Mouse (Mus musculus) liver, adult 10 weeks (tissue): Measurements from ENCODE around the gene Gm28551. TPM values are rescaled to one million over a fixed set of nuclear protein-coding genes. Genes with fewer than 3 reads are reported as not detected.

Experiments
- polyA plus RNA-seq: library from polyadenylated mRNA; stranded (reverse); fragments of 350-450 nt; fragmentation: Illumina TruSeq; extraction: RNeasy Lipid Tissue Mini Kit (QIAGEN cat#74804); gene quantifications from one replicate; pipeline ENCODE4 v1.2.3, GENCODE M21; 2014; ENCODE audit warnings: low read depth, low replicate concordance

The Gm28551 gene
- not detected for polyA plus RNA-seq

DNA sequence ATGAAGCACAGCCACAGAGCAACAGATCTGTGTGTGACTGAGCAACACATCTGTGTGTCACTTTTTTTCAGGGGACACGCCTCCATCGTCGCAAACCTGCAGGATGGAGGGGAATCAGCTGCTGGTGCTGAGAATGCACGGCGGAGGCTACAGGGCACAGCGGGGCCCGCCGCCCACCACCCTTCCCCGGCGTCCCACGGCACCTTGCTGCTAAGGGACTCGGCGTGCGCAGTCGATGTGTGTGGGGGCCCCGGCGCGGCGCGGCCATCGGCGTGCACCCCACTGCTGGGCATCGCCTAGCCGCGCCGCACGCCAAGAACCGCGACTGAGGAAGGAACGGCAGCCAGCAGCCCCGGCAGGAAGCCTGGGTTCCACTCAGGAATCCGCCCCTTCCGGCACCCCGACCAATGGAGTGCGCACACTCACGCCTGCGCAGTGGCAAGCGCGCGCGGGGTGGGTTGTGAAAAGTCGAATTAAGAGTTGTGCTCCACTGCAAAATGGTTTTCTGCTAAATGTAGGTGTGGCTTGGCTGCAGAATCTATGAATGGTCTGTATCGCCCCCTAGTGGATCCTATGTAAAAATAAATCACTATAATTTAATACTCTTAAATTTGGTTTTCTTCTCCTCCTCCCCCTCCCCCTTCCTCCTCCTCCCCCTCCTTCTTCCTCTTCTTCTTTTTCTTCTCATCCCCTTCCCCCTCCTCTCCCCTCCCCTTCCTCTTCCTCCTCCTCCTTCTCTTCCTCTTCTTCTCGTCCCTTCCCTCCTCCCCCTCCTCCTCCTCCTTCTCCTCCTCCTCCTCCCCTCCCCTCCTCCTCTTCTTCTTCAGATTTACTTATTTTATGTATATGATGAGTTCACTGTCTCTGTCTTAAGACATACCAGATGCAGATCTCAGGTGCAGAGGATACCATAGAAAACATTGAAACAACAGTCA, at the start of gene Gm28551, which contains the start of the genes Asdurf and Asnsd1:
TSS of gene Gm28551 (minus strand) at position 341 of the 935 bp plus-strand sequence.
TSS of gene Asdurf (minus strand) at position 293 of the 935 bp plus-strand sequence.
TSS of gene Asnsd1 (minus strand) at position 426 of the 935 bp plus-strand sequence.

DNA sequence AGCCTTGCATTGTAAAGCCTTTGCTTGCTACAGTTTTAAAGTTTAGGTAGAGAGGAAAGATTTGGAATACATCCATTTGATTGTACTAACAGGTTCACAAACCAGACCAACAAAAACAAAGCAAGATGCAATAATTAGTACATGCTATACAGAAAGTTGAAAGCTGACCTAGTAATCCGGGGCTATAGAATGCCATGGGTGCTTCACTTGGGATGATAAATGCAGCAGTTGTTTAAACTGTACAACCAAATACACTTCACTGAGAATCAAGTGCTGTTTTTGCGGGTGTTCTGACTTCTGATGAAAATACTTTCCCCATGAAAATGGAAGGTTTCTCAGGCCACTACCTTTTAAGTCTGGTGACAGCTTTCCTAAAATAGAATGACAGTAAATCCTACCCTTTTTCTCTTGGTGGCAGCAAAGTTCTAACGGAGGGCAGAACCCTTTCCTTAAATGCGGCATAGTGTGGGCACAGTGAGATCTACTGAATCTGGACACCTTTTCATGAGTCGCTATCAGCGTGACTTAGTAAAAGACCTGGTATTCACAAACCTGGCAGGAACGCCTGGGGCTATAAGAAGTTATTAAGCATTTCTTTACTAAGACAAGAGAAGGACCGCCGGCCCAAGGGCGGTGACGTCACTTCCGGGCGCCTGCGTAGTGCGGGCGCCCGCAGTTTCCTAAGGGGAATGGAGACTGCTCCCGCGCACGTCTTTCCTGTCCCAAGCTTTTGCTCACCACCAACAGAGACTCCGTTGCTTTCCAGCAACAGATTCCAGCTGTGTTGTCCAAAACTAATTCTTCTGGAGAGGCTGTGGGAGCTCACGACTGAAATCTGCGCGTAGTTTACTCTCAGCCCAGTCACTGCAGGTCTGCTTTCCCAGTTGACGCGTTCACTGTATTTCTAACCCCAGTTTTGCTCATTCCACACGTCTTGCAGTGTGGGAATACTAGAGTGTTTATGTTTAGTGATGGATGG, 39.2 kb downstream of the Gm28551 start, which contains the start of gene Osgepl1:
TSS of gene Osgepl1 (plus strand) at position 636 of the 979 bp plus-strand sequence.

GRCm38 (mm10) chr1:53296581-53297383, 55.7 kb downstream of the Gm28551 start, which contains the start of the genes Pms1, Ormdl1 and Gm28778:
Gene Pms1, minus strand, starts transcription at chr1:53297018.
Gene Ormdl1, plus strand, starts transcription at chr1:53297095.
Gene Gm28778, plus strand, starts transcription at chr1:53297111.

Other genes starting within 250 kb of the Gm28551 start
- not detected for gene 1700019A02Rik, start 165.0 kb downstream of the Gm28551 start, polyA plus RNA-seq
- gene Pms1, start 55.6 kb downstream of the Gm28551 start, polyA plus RNA-seq = 11.9 TPM
- gene Ormdl1, start 55.6 kb downstream of the Gm28551 start, polyA plus RNA-seq = 95.2 TPM
- gene Gm28778, start 55.6 kb downstream of the Gm28551 start, polyA plus RNA-seq = not detected
- gene Osgepl1, start 39.0 kb downstream of the Gm28551 start, polyA plus RNA-seq = 43.4 TPM
- gene Asdurf, start within 50 bp of the Gm28551 start, polyA plus RNA-seq = 70.9 TPM
- 65.1 TPM for gene Asnsd1, start 85 bp upstream of the Gm28551 start, polyA plus RNA-seq